Mouse (Mus musculus): ENCODE data around the gene Ier3.
"Not testable (repeated sequence)": the region's sequence is repeated elsewhere in the genome, so short reads cannot be mapped to it uniquely, and the experiment has no call there.

Gene Ier3

GRCm38 (mm10) chr17:35836991-35837422 lies 15.5 kb downstream of the Ier3 start:
- DNase-seq: peak; percentile 90 to 92

GRCm38 (mm10) chr17:35837487-35837886 lies 16.0 kb downstream of the Ier3 start:
- DNase-seq: peak in 1 of 2 experiments; percentile 75

GRCm38 (mm10) chr17:35838122-35838544 lies 16.6 kb downstream of the Ier3 start, which contains the start of gene Tubb5:
Gene Tubb5, minus strand, starts transcription at chr17:35838306.
- peak; percentile 96 to 97 for DNase-seq

- peak in 1 of 2 experiments; percentile 30 for DNase-seq
Observed at GRCm38 (mm10) chr17:35838570-35838969, 17.1 kb downstream of the Ier3 start.

GRCm38 (mm10) chr17:35839002-35839401 lies 17.5 kb downstream of the Ier3 start:
- not testable (repeated sequence) for DNase-seq

- DNase-seq: no peak
Observed at GRCm38 (mm10) chr17:35840561-35840960, 19.1 kb downstream of the Ier3 start.

- DNase-seq: peak; percentile 99 to 100
Observed at GRCm38 (mm10) chr17:35841076-35841950, 19.8 kb downstream of the Ier3 start, which contains the start of gene Mdc1. Gene Mdc1, plus strand, starts transcription at chr17:35841515.

GRCm38 (mm10) chr17:35842006-35842405 lies 20.5 kb downstream of the Ier3 start:
- no peak for DNase-seq

GRCm38 (mm10) chr17:35843514-35843913 lies 22.0 kb downstream of the Ier3 start:
- DNase-seq: no peak

GRCm38 (mm10) chr17:35848112-35848511 lies 26.6 kb downstream of the Ier3 start:
- no peak for DNase-seq

- no peak for DNase-seq
Observed at GRCm38 (mm10) chr17:35850974-35851373, 29.5 kb downstream of the Ier3 start.

- no peak for DNase-seq
Observed at GRCm38 (mm10) chr17:35859371-35859770, 37.9 kb downstream of the Ier3 start.

GRCm38 (mm10) chr17:35859835-35860234 lies 38.4 kb downstream of the Ier3 start:
- no peak for DNase-seq

- DNase-seq: no peak
Observed at GRCm38 (mm10) chr17:35860831-35861197, 39.3 kb downstream of the Ier3 start.

GRCm38 (mm10) chr17:35861198-35861857 lies 39.8 kb downstream of the Ier3 start, which contains the start of gene Nrm:
Gene Nrm, plus strand, starts transcription at chr17:35861318.
- DNase-seq: peak; percentile 77

GRCm38 (mm10) chr17:35864832-35865353 lies 43.4 kb downstream of the Ier3 start:
- DNase-seq: no peak

GRCm38 (mm10) chr17:35865481-35866280 lies 44.2 kb downstream of the Ier3 start, which contains the start of gene Ppp1r18:
Gene Ppp1r18, plus strand, starts transcription at chr17:35865593.
- DNase-seq: no peak

GRCm38 (mm10) chr17:35866281-35866831 lies 44.9 kb downstream of the Ier3 start:
- DNase-seq: peak in 1 of 2 experiments; percentile 56

- DNase-seq: peak in 1 of 2 experiments; percentile 58
Observed at GRCm38 (mm10) chr17:35866911-35867890, 45.7 kb downstream of the Ier3 start.

- DNase-seq: peak; percentile 58 to 64
Observed at GRCm38 (mm10) chr17:35868165-35868820, 46.8 kb downstream of the Ier3 start.
